Mouse (Mus musculus): Measurements from ENCODE around the gene Fsd1l.

- TF ChIP-seq CTCF (IDR thresholded peaks at IDR 0.05; ENCODE audit: insufficient read depth, low read depth, low read length) (no peak), POLR2A (IDR thresholded peaks at IDR 0.05; ENCODE audit: insufficient read depth, low read depth, low read length) (no peak)
Observed at GRCm38 (mm10) chr4:53738956-53739616, 107.8 kb downstream of the Fsd1l start.

Measured in olfactory bulb, adult 2 months (tissue).